Mouse (Mus musculus) midbrain, postnatal 0 days (tissue): ENCODE results near the gene Rnf214. TPM values are rescaled to one million over a fixed set of nuclear protein-coding genes. Genes with fewer than 3 reads are reported as not detected.

Experiments used
- ATAC-seq: fragments of 200-750 bp; cut with Nextera tagmentation; 2 replicates; pipeline ENCODE4 v1.8.0; 2017; ENCODE audit warnings: moderate number of reproducible peaks, mild to moderate bottlenecking, moderate TSS enrichment, moderate library complexity; ENCODE audit not compliant: low FRiP score
- DNase-seq: peaks from one replicate; pipeline ENCODE4 v3.0.0-alpha.2; 2015; ENCODE audit warnings: low spot score
- H3K27ac ChIP-seq: fragments of 300-500 bp; sonication (generic); 2 replicates; pipeline ENCODE4 v1.5.1; 2014; ENCODE audit warnings: low read depth, mild to moderate bottlenecking, low read length, mixed read lengths
- H3K27me3 ChIP-seq: fragments of 300-500 bp; sonication (generic); 2 replicates; pipeline ENCODE4 v1.6.1; 2014; ENCODE audit warnings: low read length, control low read depth, mixed read lengths; ENCODE audit not compliant: insufficient read depth
- H3K36me3 ChIP-seq: fragments of 300-500 bp; sonication (generic); 2 replicates; pipeline ENCODE4 v1.6.1; 2014; ENCODE audit warnings: low read length, control low read depth, mixed read lengths; ENCODE audit not compliant: insufficient read depth
- H3K4me1 ChIP-seq: fragments of 300-500 bp; sonication (generic); 2 replicates; pipeline ENCODE4 v1.6.1; 2014; ENCODE audit warnings: mild to moderate bottlenecking, control low read depth, antibody characterized with exemption, low read length, mixed read lengths; ENCODE audit not compliant: insufficient read depth
- H3K4me2 ChIP-seq: fragments of 300-500 bp; sonication (generic); 2 replicates; pipeline ENCODE4 v1.6.1; 2014; ENCODE audit warnings: low read depth, mild to moderate bottlenecking, low read length, mixed read lengths; ENCODE audit not compliant: poor library complexity, severe bottlenecking
- H3K4me3 ChIP-seq: fragments of 300-500 bp; sonication (generic); 2 replicates; pipeline ENCODE4 v1.5.1; 2014; ENCODE audit warnings: low read depth, mild to moderate bottlenecking, low read length, moderate library complexity
- H3K9ac ChIP-seq: fragments of 300-500 bp; sonication (generic); replicated peaks from 2 replicates; pipeline ENCODE4 v1.6.1; 2014; ENCODE audit warnings: mild to moderate bottlenecking, low read length, moderate library complexity, mixed read lengths; ENCODE audit not compliant: poor library complexity, severe bottlenecking
- H3K9me3 ChIP-seq: fragments of 300-500 bp; sonication (generic); 2 replicates; pipeline ENCODE4 v1.6.1; 2016; ENCODE audit warnings: low read length, control low read depth
- CTCF ChIP-seq: IDR thresholded peaks from 2 replicates; pipeline ENCODE4 v1.5.1; 2016; ENCODE audit warnings: antibody characterized with exemption, mild to moderate bottlenecking
- WGBS: fragments of 180-500 bp; shearing (Covaris S2); extraction: QIAGEN DNeasy Blood & Tissue Kit; methylation state at CpG from one replicate; pipeline ENCODE4 v1.1.7; 2014; 5-methylcytosine and 5-hydroxymethylcytosine counted together
- polyA plus RNA-seq: library from polyadenylated mRNA; unstranded; fragments of >200 nt; fragmentation: Nextera tagmentation; extraction: Ambion mirVana; gene quantifications from 2 replicates; pipeline ENCODE4 v1.2.1, GENCODE M21; 2015
- total RNA-seq: library from RNA; depleted of rRNA; stranded (reverse); fragments of >200 nt; gene quantifications from 2 replicates; pipeline ENCODE4 v1.2.3, GENCODE M21; 2014

The Rnf214 gene
- total and polyA plus RNA-seq, 2 experiments from 2014 or later: 53.4 to 84.6 TPM

GRCm38 (mm10) chr9:45931958-45932357 is 25.2 kb upstream of the Rnf214 start:
- WGBS: 67% methylated on average over 1 of the region's 1 CpGs

GRCm38 (mm10) chr9:45929285-45929684 is 22.6 kb upstream of the Rnf214 start:
- no peak for TF ChIP-seq CTCF
- H3K27ac ChIP-seq: no peak overlapping the region
- H3K4me3 ChIP-seq: no peak overlapping the region
- no peaks in the 10 kb centered on the region for H3K27me3 ChIP-seq
- ATAC-seq (no peak), DNase-seq (no peak)
- H3K4me2 ChIP-seq: no peak overlapping the region
- WGBS: 89% methylated on average over 5 of the region's 5 CpGs
- peaks cover 52% of the 10 kb centered on the region for H3K36me3 ChIP-seq
- no peaks in the 10 kb centered on the region for H3K4me1 ChIP-seq
- no peaks in the 10 kb centered on the region for H3K9me3 ChIP-seq
- H3K9ac ChIP-seq: no peak overlapping the region

More at GRCm38 (mm10) chr9:45931958-45932357, 25.2 kb upstream of the Rnf214 start:
- H3K4me2 ChIP-seq: no peak overlapping the region
- peaks cover 4% of the 10 kb centered on the region; the same call in 1 of the 2 replicates for H3K27me3 ChIP-seq
- ATAC-seq (no peak), DNase-seq (no peak)
- H3K9me3 ChIP-seq: no peaks in the 10 kb centered on the region
- no peak overlapping the region for H3K9ac ChIP-seq
- H3K4me1 ChIP-seq: peaks cover 3% of the 10 kb centered on the region; the same call in 1 of the 2 replicates
- no peak for TF ChIP-seq CTCF
- H3K4me3 ChIP-seq: no peak overlapping the region
- H3K36me3 ChIP-seq: peaks cover 39% of the 10 kb centered on the region
- no peak overlapping the region for H3K27ac ChIP-seq

- no peaks in the 10 kb centered on the region for H3K4me1 ChIP-seq
- WGBS: 52% methylated on average over 1 of the region's 1 CpGs
- DNase-seq (no peak), ATAC-seq (no peak)
- H3K9me3 ChIP-seq: no peaks in the 10 kb centered on the region
- no peak for TF ChIP-seq CTCF
- no peak overlapping the region for H3K9ac ChIP-seq
- H3K27ac ChIP-seq: no peak overlapping the region
- no peak overlapping the region for H3K4me2 ChIP-seq
- no peaks in the 10 kb centered on the region for H3K27me3 ChIP-seq
- H3K4me3 ChIP-seq: no peak overlapping the region
- peaks cover 77% of the 10 kb centered on the region for H3K36me3 ChIP-seq
Observed at GRCm38 (mm10) chr9:45919895-45920294, 13.2 kb upstream of the Rnf214 start.

GRCm38 (mm10) chr9:45917041-45917934 is 10.6 kb upstream of the Rnf214 start:
- 71% methylated on average over 5 of the region's 5 CpGs for WGBS
- H3K4me1 ChIP-seq: no peaks in the 10 kb centered on the region
- peak; percentile 74 for ATAC-seq

GRCm38 (mm10) chr9:45915659-45916058 is 8.9 kb upstream of the Rnf214 start:
- 96% methylated on average over 2 of the region's 2 CpGs for WGBS
- H3K4me1 ChIP-seq: no peaks in the 10 kb centered on the region
- ATAC-seq (no peak), DNase-seq (no peak)
- H3K27ac ChIP-seq: no peak overlapping the region
- H3K4me3 ChIP-seq: no peak overlapping the region
- no peaks in the 10 kb centered on the region for H3K27me3 ChIP-seq
- H3K9ac ChIP-seq: no peak overlapping the region
- H3K4me2 ChIP-seq: no peak overlapping the region
- no peaks in the 10 kb centered on the region for H3K9me3 ChIP-seq
- TF ChIP-seq CTCF: no peak
- H3K36me3 ChIP-seq: peaks cover 84% of the 10 kb centered on the region

More at GRCm38 (mm10) chr9:45917041-45917934, 10.6 kb upstream of the Rnf214 start:
- H3K9ac ChIP-seq: no peak overlapping the region
- H3K27ac ChIP-seq: no peak overlapping the region; the same call in 1 of the 2 replicates
- no peak overlapping the region for H3K4me2 ChIP-seq
- H3K36me3 ChIP-seq: peaks cover 83% of the 10 kb centered on the region
- no peaks in the 10 kb centered on the region for H3K9me3 ChIP-seq
- no peak overlapping the region for H3K4me3 ChIP-seq
- TF ChIP-seq CTCF: no peak
- peak; percentile 95 for DNase-seq
- no peaks in the 10 kb centered on the region for H3K27me3 ChIP-seq

GRCm38 (mm10) chr9:45911673-45912072 is 5.0 kb upstream of the Rnf214 start:
- H3K9me3 ChIP-seq: no peaks in the 10 kb centered on the region
- no peak overlapping the region for H3K9ac ChIP-seq
- no peak overlapping the region for H3K4me3 ChIP-seq
- no peak overlapping the region for H3K27ac ChIP-seq
- H3K4me1 ChIP-seq: peaks cover 5% of the 10 kb centered on the region; the same call in 1 of the 2 replicates
- DNase-seq (peak; percentile 50), ATAC-seq (no peak)
- peaks cover 69% of the 10 kb centered on the region for H3K36me3 ChIP-seq
- no peaks in the 10 kb centered on the region for H3K27me3 ChIP-seq
- TF ChIP-seq CTCF: peak; percentile 69
- 88% methylated on average over 1 of the region's 1 CpGs for WGBS
- H3K4me2 ChIP-seq: no peak overlapping the region
